Mouse (Mus musculus): ENCODE data around the gene Gm11077. TPM values are rescaled to one million over a fixed set of nuclear protein-coding genes. Genes with fewer than 3 reads are reported as not detected.

Gene Gm11077
- total RNA-seq (2023), result not detected

DNA sequence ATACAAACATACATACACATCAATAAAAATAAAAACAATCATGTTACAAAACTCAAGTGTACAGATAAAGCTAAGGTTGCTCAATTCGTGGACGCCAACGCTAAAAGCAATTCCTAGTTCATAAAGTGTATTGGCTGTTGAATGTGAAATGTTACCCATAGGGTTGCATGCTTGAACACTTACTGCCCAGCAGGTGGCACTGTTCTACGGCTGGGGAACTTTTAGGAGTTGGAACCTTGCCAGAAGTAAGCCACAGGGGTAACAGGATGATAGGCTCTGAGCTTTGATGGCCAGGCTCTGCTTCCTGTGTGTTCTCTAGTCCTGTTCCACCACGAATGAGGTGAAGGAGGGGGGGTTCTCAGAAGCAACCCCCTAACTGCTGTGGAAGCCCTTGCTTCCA lies at the start of gene Gm11077:
Gene Gm11077 (plus strand): TSS at position 13 of the 400 bp plus-strand sequence.

Other genes starting within 250 kb of the Gm11077 start
- gene Aebp2, start 106.6 kb upstream of the Gm11077 start, total RNA-seq (2023), result 162 TPM

Data from CD4-positive naive resting alpha-beta T cell, adult 57 days (primary cell).